Mouse (Mus musculus): Measurements from ENCODE around the gene Brd3.
"Not testable (repeated sequence)": the region's sequence is repeated elsewhere in the genome, so short reads cannot be mapped to it uniquely, and the experiment has no call there.

The Brd3 gene

GRCm38 (mm10) chr2:27507562-27507961 lies at the start of gene Brd3:
Gene Brd3, minus strand, starts transcription at chr2:27507662.
- DNase-seq (ENCODE audit: low spot score in 2 of 2): no peak

- DNase-seq (ENCODE audit: low spot score in 2 of 2): no peak
These were observed 49.5 kb upstream of the Brd3 start for GRCm38 (mm10) chr2:27556921-27557320.

- no peak for DNase-seq (ENCODE audit: low spot score in 2 of 2)
These were observed 46.8 kb upstream of the Brd3 start for GRCm38 (mm10) chr2:27554308-27554707.

- DNase-seq (ENCODE audit: low spot score in 2 of 2): peak; percentile 33 to 47
These were observed 45.3 kb upstream of the Brd3 start for GRCm38 (mm10) chr2:27552620-27553287.

GRCm38 (mm10) chr2:27548664-27549369 lies 41.4 kb upstream of the Brd3 start:
- DNase-seq (ENCODE audit: low spot score in 2 of 2): no peak

- no peak for DNase-seq (ENCODE audit: low spot score in 2 of 2)
These were observed 40.5 kb upstream of the Brd3 start for GRCm38 (mm10) chr2:27547986-27548385.

- no peak for DNase-seq (ENCODE audit: low spot score in 2 of 2)
These were observed 39.9 kb upstream of the Brd3 start for GRCm38 (mm10) chr2:27547326-27547725.

- DNase-seq (ENCODE audit: low spot score in 2 of 2): not testable (repeated sequence)
These were observed 38.6 kb upstream of the Brd3 start for GRCm38 (mm10) chr2:27546041-27546440.

GRCm38 (mm10) chr2:27545517-27545916 lies 38.1 kb upstream of the Brd3 start:
- DNase-seq (ENCODE audit: low spot score in 2 of 2): not testable (repeated sequence)

- DNase-seq (ENCODE audit: low spot score in 2 of 2): no peak
These were observed 37.2 kb upstream of the Brd3 start for GRCm38 (mm10) chr2:27544613-27545012.

GRCm38 (mm10) chr2:27541225-27541624 lies 33.8 kb upstream of the Brd3 start:
- no peak for DNase-seq (ENCODE audit: low spot score in 2 of 2)

GRCm38 (mm10) chr2:27540515-27540836 lies 33.0 kb upstream of the Brd3 start:
- no peak for DNase-seq (ENCODE audit: low spot score in 2 of 2)

GRCm38 (mm10) chr2:27539772-27540514 lies 32.5 kb upstream of the Brd3 start:
- peak; percentile 99 to 100 for DNase-seq (ENCODE audit: low spot score in 2 of 2)

- DNase-seq (ENCODE audit: low spot score in 2 of 2): no peak
These were observed 31.9 kb upstream of the Brd3 start for GRCm38 (mm10) chr2:27539336-27539735.

- not testable (repeated sequence) for DNase-seq (ENCODE audit: low spot score in 2 of 2)
These were observed 31.2 kb upstream of the Brd3 start for GRCm38 (mm10) chr2:27538455-27539330.

GRCm38 (mm10) chr2:27518283-27518682 lies 10.8 kb upstream of the Brd3 start:
- DNase-seq (ENCODE audit: low spot score in 2 of 2): no peak

GRCm38 (mm10) chr2:27516289-27516688 lies 8.8 kb upstream of the Brd3 start:
- DNase-seq (ENCODE audit: low spot score in 2 of 2): no peak

GRCm38 (mm10) chr2:27515341-27516166 lies 8.1 kb upstream of the Brd3 start:
- peak in 1 of 2 experiments; percentile 10 for DNase-seq (ENCODE audit: low spot score in 2 of 2)

GRCm38 (mm10) chr2:27514639-27515328 lies 7.3 kb upstream of the Brd3 start, which contains the start of gene Wdr5:
Gene Wdr5, plus strand, starts transcription at chr2:27515157.
- DNase-seq (ENCODE audit: low spot score in 2 of 2): peak; percentile 90 to 92

- DNase-seq (ENCODE audit: low spot score in 2 of 2): no peak
These were observed 6.4 kb upstream of the Brd3 start for GRCm38 (mm10) chr2:27513861-27514260.
